Mouse (Mus musculus) kidney, adult 2 months (tissue): ENCODE data around the gene Tpcn1. TPM values are rescaled to one million over a fixed set of nuclear protein-coding genes. Genes with fewer than 3 reads are reported as not detected.

ENCODE experiments used
- DNase-seq: peaks from one replicate; pipeline ENCODE4 v3.0.0; 2021
- H3K27ac ChIP-seq: fragments of 200-500 bp; 2 replicates; pipeline ENCODE4 v1.5.1; 2012; ENCODE audit warnings: low read depth, low read length, control low read depth, inconsistent platforms; ENCODE audit not compliant: insufficient read depth
- H3K27me3 ChIP-seq: fragments of 200-500 bp; replicated peaks from 2 replicates; pipeline ENCODE4 v1.6.1; 2012; ENCODE audit warnings: mild to moderate bottlenecking, moderate library complexity, low read length, inconsistent platforms; ENCODE audit not compliant: control insufficient read depth, insufficient read depth
- H3K36me3 ChIP-seq: fragments of 200-500 bp; 2 replicates; pipeline ENCODE4 v1.6.1; 2012; ENCODE audit warnings: mild to moderate bottlenecking, moderate library complexity, low read length, inconsistent platforms; ENCODE audit not compliant: control insufficient read depth, insufficient read depth
- H3K4me1 ChIP-seq: fragments of 200-500 bp; 2 replicates; pipeline ENCODE4 v1.6.1; 2011; ENCODE audit warnings: low read length; ENCODE audit not compliant: control insufficient read depth, insufficient read depth
- H3K4me3 ChIP-seq: fragments of 200-500 bp; 2 replicates; pipeline ENCODE4 v1.5.1; 2011; ENCODE audit warnings: mild to moderate bottlenecking, low read depth, low read length, control low read depth; ENCODE audit not compliant: insufficient read depth
- CTCF ChIP-seq: fragments of 200-500 bp; conservative IDR thresholded peaks from 2 replicates; pipeline ENCODE4 v1.5.1; 2011; ENCODE audit warnings: low read depth, mild to moderate bottlenecking, control low read depth, low read length, moderate library complexity, mixed read lengths; ENCODE audit not compliant: insufficient read depth, insufficient read length
- POLR2A ChIP-seq: fragments of 200-500 bp; IDR thresholded peaks from one replicate; pipeline ENCODE4 v1.6.1; 2011; ENCODE audit warnings: low read depth, low read length, control low read depth
- WGBS: fragments of 180-500 bp; shearing (Covaris S2); methylation state at CpG from one replicate; pipeline ENCODE4 v1.1.7; 2018; 5-methylcytosine and 5-hydroxymethylcytosine counted together
- polyA plus RNA-seq: library from polyadenylated mRNA; depleted of rRNA; stranded (reverse); fragments of >200 nt; gene quantifications from 2 replicates; pipeline ENCODE4 v1.2.3, GENCODE M21; 2012

Tpcn1 gene
- polyA plus RNA-seq, 1 experiment = 216 TPM

GRCm38 (mm10) chr5:120587616-120587926 is 902 bp downstream of the Tpcn1 start:
- Histone ChIP-seq H3K4me1 (peaks cover 23% of the 10 kb centered on the region), H3K27ac (peak overlapping the region; percentile 87), H3K27me3 (no peaks in the 10 kb centered on the region), H3K4me3 (peak overlapping the region; percentile 67), H3K36me3 (peaks cover 5% of the 10 kb centered on the region)
- 7% methylated on average over 9 of the region's 9 CpGs for WGBS
- no peak for TF ChIP-seq POLR2A
- TF ChIP-seq CTCF = no peak
- peak; percentile 78 for DNase-seq

- TF ChIP-seq CTCF (no peak), POLR2A (no peak)
Measured at GRCm38 (mm10) chr5:120586741-120587615, 1.5 kb downstream of the Tpcn1 start.

DNA sequence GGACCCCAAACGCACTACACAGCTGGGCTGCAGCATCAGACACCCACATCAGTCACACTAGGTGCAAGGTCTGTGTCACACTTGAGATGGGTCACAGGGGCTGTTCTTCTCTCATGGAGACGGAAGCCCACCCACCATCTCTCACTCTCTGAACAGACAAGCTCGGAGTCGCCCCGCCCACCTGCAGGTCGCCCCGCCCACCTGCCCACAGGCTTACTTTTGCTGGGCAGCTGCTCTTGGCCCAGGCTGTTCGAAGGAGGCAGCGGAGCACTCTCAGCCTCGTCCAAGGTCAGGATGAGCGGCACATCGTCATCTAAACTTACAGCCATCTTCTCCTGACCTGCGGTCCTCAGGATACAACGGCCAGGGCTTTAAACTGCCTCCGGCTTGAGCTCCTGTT is 3.5 kb downstream of the Tpcn1 start:
- H3K36me3 ChIP-seq = peaks cover 5% of the 10 kb centered on the region
- no peak overlapping the region for H3K27ac ChIP-seq
- DNase-seq = peak; percentile 41
- no peak overlapping the region for H3K4me3 ChIP-seq
- WGBS = 49% methylated on average over 15 of the region's 15 CpGs
- no peaks in the 10 kb centered on the region for H3K27me3 ChIP-seq
- H3K4me1 ChIP-seq = peaks cover 41% of the 10 kb centered on the region
- TF ChIP-seq CTCF (no peak), POLR2A (no peak)

More at GRCm38 (mm10) chr5:120586741-120587615, 1.5 kb downstream of the Tpcn1 start:
- H3K4me1 ChIP-seq = peaks cover 27% of the 10 kb centered on the region
- 19% methylated on average over 17 of the region's 17 CpGs for WGBS
- peak overlapping the region; percentile 87 for H3K27ac ChIP-seq
- peak overlapping the region; percentile 67 for H3K4me3 ChIP-seq
- DNase-seq = peak; percentile 95
- H3K27me3 ChIP-seq = no peaks in the 10 kb centered on the region
- peaks cover 5% of the 10 kb centered on the region for H3K36me3 ChIP-seq

DNA sequence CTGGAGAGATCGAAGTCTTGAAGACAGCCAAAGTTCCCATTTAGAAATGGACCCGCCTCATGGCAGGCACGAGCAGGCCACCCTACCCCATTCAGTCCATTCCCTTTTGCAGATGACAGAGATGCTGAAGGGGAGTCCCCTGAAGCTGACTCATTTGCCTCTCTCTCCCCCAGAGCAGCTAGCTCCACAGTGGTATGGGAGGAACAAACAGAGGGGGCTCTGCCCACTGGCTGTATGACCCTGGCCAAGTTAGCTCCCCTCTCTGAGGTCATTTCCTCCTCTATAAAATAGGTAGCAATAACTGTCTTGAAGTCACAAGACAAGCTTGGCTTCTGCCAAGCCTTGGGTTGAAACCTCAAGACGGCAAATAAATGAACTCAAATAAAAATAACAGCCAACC is 5.0 kb downstream of the Tpcn1 start:
- H3K36me3 ChIP-seq = peaks cover 5% of the 10 kb centered on the region
- peaks cover 52% of the 10 kb centered on the region for H3K4me1 ChIP-seq
- TF ChIP-seq POLR2A (no peak), CTCF (no peak)
- H3K27ac ChIP-seq = peak overlapping the region; percentile 14; the same call in 1 of the 2 replicates
- H3K4me3 ChIP-seq = no peak overlapping the region
- DNase-seq = no peak
- H3K27me3 ChIP-seq = no peaks in the 10 kb centered on the region
- WGBS = 80% methylated on average over 4 of the region's 4 CpGs

DNA sequence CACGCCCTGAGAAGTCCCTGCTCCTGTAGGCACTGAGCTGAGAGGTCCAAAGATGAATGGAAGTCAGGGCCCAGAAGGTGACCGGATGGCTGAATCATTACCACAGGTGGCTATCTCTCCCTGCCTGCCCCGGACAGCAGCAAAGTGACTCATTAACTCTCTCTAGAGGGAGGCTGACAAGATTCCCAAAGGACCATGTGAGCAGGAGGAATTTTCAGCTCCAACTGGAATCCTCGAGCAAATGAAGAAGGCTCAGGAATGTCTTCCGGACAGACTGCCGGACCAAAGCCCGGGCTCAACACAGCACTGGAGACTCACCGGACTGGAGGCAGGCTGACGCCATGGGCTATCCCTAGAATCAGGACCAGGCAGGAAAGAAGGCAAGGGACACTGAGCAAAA is 6.5 kb downstream of the Tpcn1 start:
- H3K27me3 ChIP-seq = no peaks in the 10 kb centered on the region
- no peak for TF ChIP-seq POLR2A
- no peak for TF ChIP-seq CTCF

GRCm38 (mm10) chr5:120579898-120580626 is 8.4 kb downstream of the Tpcn1 start:
- DNase-seq = peak; percentile 60
- H3K4me1 ChIP-seq = peaks cover 52% of the 10 kb centered on the region
- H3K27me3 ChIP-seq = no peaks in the 10 kb centered on the region
- H3K27ac ChIP-seq = peak overlapping the region; percentile 88
- no peak overlapping the region for H3K4me3 ChIP-seq
- WGBS = 56% methylated on average over 26 of the region's 26 CpGs
- TF ChIP-seq POLR2A (no peak), CTCF (no peak)
- H3K36me3 ChIP-seq = peaks cover 5% of the 10 kb centered on the region

More for the DNA sequence above, 6.5 kb downstream of the Tpcn1 start:
- Histone ChIP-seq H3K4me1 (peaks cover 59% of the 10 kb centered on the region), H3K27ac (peak overlapping the region; percentile 87), H3K36me3 (peaks cover 5% of the 10 kb centered on the region), H3K4me3 (no peak overlapping the region)
- 44% methylated on average over 9 of the region's 9 CpGs for WGBS
- peak; percentile 92 for DNase-seq

- no peaks in the 10 kb centered on the region for H3K27me3 ChIP-seq
- TF ChIP-seq CTCF (no peak), POLR2A (no peak)
- peak; percentile 85 for DNase-seq
- peaks cover 48% of the 10 kb centered on the region for H3K4me1 ChIP-seq
- peak overlapping the region; percentile 88 for H3K27ac ChIP-seq
- H3K4me3 ChIP-seq = no peak overlapping the region
- H3K36me3 ChIP-seq = peaks cover 3% of the 10 kb centered on the region
- 11% methylated on average over 26 of the region's 26 CpGs for WGBS
Measured at GRCm38 (mm10) chr5:120579211-120579897, 9.1 kb downstream of the Tpcn1 start.
